Mouse (Mus musculus): ENCODE data around the gene Gm16253.

The Gm16253 gene

DNA sequence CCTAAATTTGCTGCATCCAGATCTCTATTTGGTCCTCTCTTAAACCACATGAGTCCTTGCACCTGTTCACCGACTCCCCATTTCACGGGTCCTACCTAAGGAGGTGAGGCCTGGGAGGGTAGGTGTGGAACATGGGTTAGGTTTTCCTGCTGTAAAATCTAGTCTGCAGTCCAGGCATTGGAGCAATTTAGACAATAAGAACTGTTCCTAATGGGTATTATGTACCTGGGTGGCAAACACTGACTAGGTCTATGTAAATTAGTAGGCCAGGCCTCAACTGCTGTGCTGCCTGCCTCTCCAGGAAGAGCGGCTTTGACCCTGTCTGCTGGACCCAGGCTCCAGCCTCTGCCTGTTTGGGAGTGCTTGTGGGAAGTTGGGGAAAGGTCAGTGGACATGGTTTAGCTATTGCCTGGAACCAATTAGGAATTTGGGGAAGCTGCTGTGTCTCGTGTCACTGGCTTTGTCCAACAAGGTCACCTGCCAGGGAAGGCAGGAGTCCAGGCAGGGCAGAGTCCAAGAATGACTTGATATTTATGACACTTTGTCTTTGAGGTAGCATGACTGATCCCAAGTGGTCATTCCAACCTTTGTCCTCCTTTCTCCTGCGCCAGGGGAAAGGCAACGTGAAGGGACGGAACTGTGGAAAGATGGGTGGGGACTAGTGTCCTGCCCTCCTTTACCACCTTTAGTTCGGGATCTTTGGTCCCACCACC is 1.4 kb upstream of the Gm16253 start:
- DNase-seq, result no peak

DNA sequence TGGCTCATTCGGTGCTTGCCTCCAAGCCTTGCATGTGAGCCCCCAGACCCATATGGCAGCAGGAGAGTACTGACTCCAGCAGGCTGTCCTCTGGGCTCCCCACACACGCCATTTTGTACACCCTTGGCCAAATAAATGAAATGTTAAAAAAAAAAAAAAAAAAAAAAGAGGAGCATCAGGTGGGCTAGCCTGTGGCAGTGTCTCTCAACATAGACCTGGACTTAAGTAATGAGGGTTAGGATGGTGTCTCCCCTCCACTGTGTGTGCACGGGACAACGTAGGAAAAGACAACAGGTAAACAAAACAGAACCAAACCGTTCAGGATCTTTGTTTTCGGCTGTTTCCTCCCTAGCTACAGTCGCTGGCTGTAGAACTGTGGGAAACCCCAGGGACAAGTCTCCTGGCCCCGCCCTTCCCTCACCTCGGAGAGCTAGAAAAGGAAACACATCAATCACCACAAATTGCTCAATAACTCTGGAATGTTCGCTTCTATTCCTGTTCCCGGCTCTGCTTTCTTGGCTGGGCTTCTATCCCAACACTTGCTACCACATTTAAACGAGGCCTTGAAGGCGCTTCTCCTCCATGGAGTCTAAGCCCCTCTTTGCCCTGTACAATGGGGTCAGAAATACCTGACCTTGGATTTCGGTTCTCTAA is 652 bp upstream of the Gm16253 start:
- no peak for DNase-seq

DNA sequence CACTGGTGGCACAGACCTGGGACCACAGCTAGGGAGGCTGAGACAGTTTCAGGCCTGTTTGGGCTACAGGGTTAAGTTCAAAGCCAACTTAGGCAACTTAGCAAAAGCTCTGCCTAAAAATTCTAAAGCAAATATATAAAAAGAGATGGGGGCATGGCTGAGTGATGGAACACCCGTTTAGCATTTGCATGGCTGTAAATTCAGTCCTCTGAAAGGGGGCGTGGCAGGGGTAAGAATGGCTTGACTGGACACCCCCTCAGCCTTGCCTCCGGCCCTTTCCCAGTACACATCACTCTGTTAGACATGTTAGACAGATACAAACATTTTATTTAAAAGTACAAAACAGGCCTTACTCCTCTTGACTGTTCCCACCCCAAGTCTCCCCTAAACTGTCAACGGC is 782 bp downstream of the Gm16253 start:
- DNase-seq, result no peak

DNA sequence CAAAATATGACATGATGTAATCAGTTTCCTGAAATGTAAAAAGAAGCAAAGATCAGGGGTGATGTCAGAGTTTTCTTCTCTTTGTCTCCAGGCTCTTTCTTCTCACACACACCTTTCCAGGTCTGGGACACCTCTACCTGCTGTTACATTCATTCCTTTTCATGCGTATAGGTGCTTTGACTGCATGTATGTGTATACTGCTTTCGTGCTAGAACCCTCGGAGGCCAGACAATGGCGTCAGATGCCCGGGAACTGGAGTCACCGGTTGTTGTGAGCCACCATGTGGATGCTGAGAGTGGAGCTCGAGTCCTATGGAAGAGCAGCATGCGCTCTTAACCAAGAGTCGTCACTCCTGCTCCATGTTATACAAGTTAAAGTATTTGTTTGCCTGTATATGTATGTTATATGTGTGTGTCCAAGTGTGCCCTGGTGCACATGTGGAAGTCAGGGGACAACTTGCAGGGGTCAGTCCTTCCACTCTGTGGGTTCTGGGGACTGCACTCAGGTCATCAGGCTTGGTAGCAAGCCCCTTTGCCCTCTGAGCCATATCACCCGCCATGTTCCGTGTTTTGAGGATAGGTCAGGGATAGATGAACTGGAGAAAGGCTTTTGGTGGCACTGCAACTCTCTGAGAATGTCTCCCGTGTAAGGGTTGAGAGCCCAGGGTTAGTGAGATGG is 1.9 kb downstream of the Gm16253 start:
- DNase-seq, result no peak

DNA sequence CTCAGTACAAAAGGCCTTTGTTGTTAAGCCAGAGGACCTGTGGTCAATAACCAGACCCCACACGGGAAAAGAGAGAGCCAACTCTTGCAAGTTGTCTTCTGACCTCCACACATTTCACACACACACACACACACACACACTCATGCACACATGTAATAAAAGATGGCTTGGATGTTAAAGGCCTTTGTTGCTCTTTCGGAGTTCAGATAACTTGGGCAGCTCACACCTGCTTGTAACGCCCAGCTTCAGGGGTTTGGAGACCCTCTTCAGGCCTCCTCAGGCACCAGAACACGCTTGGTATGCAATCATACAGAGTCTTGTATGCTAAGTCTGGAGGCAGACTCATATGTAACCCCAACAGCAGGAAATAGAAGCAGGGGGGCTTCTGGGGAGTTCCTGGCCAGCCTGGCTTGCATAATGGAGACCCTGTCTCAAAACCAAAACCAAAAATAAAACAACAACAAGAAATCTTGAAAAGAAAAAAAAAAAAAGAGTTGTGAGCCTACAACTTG is 2.5 kb downstream of the Gm16253 start:
- DNase-seq, result no peak

DNA sequence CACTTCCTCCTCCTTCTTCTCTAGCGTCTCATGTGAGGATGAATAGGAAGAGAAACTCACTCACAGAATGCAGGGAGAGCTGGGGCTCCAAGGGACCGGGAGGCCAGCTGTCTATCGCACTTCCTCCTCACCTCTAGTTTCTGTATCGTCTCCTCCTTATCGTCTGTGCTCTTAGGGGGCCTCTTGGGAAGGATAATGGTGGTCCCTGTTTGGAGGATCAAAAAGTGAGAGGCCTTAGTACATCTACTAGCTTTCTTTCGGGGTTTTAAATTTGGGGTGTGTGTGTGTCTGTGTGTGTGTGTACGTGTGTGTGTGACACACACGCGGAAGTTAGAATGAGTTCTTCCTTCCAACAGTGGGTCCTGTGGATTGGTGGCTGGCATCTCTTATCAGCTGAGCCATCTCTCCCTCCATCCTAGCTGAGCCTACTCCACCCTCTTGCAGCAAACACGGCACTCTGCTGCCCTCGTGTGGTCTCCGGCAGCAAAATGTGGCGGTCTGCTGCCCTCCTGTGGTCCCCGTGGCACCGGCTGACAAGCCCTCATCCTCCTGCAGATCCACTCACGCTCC is 3.2 kb downstream of the Gm16253 start:
- DNase-seq, result peak; percentile 94

DNA sequence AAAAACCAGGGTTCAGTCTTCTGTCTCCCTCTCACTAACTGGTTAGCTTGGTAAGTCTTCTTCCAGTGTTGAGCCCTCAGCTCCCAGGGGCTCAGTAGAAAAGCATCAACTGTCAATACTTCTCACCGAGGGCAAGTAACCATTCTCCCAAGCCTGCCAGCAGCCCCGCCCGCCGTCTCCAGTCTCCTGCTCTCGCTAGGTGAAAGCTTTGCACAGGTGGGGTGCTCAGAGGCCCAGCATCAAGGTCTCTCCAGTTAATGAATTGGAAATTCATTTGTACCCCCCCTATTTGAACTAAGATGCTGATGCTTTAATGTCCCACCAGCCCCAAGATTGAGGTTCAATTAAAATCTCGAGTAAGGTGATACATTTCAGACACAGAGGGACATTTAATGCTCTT is 4.4 kb downstream of the Gm16253 start:
- no peak for DNase-seq

DNA sequence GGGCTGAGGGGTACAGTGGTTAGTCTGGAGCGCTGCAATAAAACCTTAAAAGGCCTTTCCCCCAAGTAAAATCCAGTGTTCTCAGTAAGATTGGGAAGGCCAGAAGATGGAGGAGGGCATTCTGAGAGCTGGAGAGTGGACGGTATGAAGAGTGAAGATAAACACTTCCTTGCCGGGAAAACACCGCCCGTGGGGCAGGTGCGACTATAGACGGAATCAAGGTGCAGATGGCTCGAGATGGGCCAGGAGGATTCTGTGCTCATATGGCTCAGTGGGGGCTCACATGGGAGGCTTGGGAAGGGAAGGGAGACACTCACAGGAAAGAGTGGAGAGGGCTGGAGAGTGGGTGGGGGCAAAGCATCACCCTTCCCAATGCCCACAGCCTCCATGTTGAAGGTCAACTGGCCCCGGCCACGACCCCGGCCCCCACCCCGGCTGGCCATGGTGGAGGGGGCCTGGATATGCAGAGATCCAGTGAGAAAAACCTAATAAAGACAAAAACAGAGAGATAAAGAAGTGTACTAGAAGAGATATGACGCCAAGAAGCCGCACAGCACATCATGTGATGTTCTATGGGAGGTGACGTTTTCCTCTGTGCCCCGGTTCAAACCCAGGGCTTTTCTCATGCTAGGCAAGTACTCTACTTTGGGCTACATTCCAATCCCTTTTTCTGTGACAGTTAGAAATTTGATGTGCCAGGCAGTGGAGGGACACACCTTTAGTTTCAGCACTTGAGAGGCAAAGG is 5.2 kb downstream of the Gm16253 start:
- DNase-seq, result no peak

DNA sequence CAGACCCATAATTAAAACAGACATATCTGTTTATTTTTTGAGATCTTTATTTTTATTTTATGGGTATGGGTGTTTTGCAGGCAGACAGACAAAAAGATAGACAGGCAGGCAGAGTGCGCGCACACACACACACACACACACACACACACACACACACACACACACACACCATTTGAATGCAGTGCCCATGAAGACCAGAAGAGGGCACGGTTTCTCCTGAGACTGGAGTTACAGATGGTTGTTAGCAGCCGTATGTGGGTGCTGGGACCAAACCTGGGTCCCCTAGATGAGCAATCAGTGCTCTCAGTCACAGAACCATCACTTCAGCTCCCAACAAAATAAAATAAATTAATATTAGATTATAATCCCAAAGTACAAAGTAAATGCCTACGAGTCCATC is 6.6 kb downstream of the Gm16253 start:
- no peak for DNase-seq

DNA sequence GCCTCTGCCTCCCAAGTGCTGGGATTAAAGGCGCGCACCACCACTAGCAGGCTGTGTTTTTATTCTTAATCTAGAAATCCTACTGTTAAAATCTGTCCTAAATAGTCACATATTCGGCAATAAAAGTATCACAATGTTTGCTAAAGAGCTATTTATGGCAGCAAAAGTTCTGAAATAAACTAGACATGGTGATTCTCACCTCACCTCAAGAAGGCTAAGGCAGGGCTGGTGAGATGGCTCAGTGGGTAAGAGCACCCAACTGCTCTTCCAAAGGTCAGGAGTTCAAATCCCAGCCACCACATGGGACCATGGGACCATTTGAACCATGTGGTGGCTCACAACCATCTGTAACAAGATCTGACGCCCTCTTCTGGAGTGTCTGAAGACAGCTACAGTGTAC is 13.9 kb downstream of the Gm16253 start:
- DNase-seq, result no peak

DNA sequence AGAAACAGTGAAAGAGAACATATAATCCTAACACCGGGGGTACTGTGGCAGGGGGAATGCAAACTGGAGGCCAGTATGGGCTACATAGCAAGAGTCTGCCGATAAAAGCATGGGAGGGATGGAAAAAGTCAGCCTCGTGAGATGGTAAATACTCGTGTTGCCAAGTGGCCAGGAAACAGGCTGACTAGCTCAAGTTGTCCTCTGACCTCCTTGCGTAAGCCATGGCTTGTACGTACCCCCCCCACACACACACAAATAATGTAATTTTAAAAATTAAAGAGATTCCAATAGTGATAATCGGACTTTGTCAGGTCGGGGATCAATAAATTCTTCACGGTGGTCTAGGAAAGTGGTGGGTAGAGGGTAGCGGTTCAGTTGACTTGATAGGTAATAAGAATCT is 16.6 kb downstream of the Gm16253 start:
- DNase-seq, result peak; percentile 49

DNA sequence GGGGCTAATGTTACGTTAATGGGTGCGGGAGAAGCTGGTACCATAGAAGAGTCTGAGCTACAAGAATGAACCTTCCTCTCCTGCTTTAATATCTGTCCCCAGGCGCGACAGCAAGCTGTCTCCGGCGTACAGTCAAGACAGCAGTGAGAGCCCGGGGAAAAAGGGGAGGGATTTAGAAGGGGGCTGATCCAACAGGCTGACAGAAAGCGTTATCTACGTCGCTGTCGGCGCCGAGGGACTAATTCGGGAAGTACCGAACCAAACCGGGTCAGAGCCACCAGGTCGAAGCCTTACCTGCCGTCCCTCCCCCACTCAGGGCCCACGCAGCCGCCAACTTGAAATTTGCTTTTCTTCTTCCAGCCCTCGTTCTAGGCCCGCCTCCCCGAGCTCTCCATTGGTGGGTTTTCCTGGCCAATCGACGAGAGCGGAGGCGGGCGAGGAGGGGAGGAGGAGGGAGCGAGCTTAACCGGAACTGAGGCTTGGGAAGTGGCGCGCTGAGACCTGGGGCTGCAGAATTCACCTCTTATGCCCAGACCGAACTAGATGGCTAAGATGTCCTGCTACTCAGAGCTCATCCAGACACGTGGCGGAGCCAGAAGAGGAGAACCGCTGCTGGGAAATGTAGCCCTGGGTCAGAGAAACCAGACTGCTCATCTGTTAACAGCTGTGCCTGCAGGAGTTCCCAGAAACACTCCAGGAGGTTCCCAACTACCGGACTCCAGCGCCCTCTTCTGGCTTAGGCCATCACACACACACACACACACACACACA is 17.2 kb downstream of the Gm16253 start, which contains the start of gene Polr3gl:
Gene Polr3gl (minus strand): TSS at position 392 of the 771 bp plus-strand sequence.
- DNase-seq, result peak; percentile 96

DNA sequence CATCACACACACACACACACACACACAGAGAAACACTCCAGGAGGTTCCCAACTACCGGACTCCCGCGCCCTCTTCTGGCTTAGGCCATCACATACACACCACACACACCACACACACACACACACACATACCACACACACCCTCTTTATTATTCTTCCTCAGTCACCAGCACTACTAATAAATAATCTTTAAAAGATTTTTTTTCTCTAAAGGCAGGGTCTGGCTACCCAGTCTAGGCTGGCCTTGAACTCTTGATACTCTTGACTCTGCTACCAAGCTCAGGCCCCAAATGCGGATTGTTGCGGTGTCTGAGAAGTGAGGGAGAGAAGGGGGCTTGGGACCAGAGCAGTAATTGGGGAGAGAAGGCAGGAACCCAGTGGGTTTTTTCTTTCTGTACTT is 18.1 kb downstream of the Gm16253 start:
- no peak for DNase-seq

DNA sequence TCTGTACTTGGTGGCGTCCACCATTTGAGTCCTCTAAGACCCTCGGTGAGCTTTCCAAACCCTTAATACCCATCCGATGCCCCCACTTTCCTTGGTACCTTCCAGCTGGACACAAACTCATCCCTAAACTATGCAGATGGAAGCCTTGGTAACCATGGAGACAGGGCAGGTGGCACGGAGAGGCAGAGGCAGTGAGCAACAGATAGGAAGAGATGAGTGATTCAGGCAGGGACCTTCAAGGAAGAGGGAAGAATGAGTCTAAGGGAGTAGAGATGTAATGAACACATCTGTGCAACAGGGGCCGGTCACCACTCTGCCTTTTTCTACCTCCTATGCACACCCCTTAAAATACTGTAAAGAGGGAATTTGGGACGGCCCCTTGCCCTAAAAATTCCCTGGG is 18.9 kb downstream of the Gm16253 start:
- peak; percentile 76 for DNase-seq

DNA sequence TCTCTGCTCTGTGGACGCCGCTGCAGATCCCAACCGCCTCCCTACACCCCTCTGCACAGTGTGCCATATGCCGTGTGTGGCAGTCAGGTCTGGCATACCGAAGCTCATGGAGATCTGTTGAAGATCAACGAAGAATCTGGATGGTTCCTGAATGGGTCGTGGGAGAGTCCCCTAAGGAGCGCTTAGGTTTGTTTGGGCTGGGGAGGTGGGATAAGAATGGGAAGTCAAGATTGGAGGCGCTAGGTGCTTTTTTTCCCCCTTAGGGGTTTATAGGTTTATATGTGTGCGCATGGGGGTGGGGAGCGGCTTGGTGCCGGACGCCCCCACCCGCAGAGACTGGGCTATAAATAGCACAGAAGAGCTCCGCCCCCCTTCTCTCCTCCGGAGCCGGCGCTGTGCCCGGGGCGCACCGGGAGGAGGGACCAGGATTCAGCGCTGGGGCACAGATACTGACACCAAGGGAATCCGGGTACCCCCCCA is 19.5 kb downstream of the Gm16253 start, which contains the start of gene Ankrd34a:
Gene Ankrd34a (plus strand): TSS at position 409 of the 480 bp plus-strand sequence.
- peak; percentile 69 for DNase-seq

DNA sequence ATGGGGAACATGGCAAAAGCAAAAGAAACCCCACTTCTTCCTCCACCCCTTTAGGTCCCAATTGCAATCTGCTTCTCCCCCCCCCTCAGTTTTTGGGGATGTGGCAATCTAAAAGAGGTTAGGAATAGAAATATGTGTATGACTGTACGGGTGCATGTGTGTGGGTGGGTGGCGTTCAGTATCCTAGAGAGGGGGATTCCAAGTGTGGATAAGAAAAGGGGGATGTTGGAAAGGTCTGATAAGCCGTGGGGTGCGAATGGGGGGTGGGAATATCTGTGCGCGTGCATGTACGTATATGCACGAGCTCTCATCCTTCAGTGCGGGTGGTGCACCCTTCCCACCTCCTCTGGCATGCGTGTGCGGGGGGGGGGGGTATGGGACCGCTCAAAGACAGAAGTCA is 20.1 kb downstream of the Gm16253 start:
- DNase-seq, result peak; percentile 22

DNA sequence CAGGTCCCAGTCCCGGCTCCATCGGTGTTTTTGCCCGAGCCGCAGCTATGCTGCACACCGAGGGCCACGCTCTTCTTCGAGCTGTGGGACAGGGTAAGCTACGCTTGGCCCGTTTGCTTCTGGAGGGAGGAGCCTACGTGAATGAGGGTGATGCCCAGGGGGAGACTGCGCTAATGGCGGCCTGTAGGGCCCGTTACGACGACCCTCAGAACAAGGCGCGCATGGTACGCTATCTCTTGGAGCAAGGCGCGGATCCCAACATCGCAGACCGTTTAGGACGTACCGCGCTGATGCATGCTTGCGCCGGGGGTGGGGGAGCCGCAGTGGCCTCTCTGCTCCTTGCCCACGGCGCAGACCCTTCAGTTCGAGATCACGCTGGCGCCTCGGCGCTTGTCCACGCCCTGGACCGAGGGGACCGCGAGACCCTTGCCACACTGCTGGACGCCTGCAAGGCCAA is 20.7 kb downstream of the Gm16253 start:
- peak; percentile 65 for DNase-seq

DNA sequence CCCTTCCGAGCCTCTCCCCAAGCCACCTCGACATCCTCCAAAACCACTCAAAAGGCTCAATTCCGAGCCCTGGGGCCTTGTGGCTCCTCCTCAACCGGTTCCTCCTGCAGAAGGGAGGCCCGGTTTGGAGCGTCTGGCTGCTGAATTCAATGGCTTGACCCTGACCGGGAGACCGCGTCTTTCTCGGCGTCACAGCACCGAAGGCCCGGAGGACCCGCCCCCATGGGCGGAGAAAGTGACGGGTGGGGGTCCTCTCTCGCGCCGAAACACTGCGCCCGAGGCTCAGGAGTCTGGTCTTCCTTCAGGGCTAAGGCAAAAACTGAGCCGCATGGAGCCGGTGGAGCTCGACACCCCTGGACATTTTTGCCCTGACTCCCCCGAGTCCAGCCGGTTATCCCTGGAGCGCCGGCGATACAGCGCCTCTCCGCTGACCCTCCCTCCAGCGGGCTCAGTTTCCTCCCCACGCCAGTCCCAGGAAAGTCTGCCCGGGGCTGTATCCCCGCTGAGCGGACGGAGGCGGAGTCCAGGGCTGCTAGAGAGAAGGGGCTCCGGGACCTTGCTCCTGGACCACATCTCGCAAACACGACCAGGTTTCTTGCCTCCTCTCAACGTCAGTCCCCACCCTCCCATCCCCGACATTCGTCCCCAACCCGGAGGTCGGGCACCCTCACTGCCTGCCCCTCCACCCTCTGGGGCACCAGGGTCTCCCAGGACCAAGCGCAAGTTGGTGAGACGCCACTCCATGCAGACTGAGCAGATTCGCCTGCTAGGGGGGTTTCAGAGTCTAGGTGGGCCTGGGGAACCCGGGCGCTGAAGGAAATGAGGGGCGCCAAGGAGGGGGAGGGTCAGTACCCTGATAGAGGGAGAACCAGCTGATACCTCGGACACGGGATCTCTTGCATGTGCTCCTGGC is 21.6 kb downstream of the Gm16253 start:
- peak; percentile 85 for DNase-seq

DNA sequence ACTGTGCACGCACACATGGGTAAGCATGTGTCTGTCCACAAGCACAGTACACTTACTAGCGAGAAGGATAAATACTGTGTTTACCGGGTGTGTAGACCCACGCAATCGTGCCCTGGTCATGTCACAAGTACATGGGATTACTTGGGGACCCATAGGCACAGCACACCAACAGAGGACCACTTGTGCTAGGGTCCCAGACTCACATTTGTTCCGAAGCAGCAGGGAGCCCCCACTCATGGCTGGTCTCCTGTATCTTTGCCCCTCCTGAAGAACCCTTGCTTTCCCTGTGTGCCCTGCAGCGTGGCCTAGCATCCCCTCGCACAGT is 22.2 kb downstream of the Gm16253 start:
- no peak for DNase-seq

DNA sequence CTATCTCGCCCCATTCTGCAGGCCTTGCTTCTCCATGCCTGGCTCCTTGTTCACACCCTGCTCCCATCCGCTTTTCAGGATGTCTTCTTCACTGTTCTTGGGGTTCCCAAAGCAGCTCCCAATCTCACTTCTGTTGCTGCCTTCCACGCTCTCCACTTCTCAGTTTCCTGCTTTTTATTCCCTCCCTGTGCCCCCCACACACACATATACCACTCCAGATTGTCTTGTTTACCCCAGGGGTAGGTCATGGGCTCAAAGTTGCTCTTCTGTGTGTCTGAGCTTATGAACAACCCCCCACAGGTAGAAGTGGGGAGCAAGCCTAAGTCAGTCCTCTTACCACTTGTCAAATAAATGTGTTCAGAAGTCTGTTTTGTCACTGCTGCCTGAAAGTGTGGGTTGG is 22.6 kb downstream of the Gm16253 start:
- no peak for DNase-seq
